Mouse (Mus musculus) cortical plate, adult 2 months (tissue): ENCODE measurements around the gene Cenpa.

Experiments
- CTCF ChIP-seq: fragments of 200-500 bp; IDR thresholded peaks from 2 replicates; pipeline ENCODE4 v1.5.1; 2011; ENCODE audit warnings: mild to moderate bottlenecking, control low read depth, low read length; ENCODE audit not compliant: insufficient read depth; ENCODE audit errors: extremely low read depth
- POLR2A ChIP-seq: fragments of 200-500 bp; IDR thresholded peaks from 2 replicates; pipeline ENCODE4 v1.6.1; 2011; ENCODE audit warnings: mild to moderate bottlenecking, low read length, control low read depth; ENCODE audit not compliant: insufficient read depth; ENCODE audit errors: extremely low read depth

DNA sequence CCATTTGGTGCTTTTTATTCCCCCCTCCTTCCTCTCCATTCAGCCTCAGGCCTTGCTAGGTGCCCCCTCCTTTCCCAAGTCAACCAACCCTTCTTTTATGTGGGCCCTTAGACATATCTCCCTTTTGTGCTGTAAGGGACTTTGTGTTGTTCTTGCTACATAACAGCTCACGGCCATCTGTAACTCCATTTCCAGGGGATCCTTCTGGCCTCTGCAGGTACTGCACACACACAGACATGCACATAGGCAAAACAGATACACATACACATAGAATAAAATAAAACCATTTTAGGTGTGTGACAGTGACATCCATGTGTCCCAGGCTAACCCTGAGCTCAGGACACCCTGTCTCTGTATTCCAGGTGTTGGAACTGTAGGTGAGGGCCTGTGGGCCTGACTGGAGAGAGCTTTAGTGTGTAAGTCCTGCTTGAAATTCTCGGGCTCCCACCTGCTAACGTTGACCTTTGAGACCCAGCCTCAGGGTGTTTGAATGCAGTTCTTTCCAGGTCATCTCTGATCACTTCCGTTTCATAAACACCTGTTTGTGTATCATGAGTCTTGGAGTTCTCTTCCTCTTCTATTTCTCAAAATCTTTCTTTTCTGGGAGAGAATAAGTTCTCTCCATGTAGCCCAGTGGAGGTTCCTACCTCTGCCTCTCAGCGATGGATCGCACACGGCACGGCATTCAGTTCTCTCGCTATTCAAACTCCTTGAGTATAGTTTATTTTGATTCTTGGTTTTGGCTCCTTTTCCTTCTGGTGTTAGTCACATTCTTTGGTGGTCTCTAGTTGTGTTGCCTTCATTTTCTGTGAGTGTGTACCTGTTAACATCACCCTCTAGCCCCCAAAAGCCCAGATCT lies 2.3 kb downstream of the Cenpa start:
- TF ChIP-seq CTCF (no peak), POLR2A (no peak)
